Mouse (Mus musculus) left cerebral cortex, adult 2 months (tissue): ENCODE results near the gene Bend4. TPM values are rescaled to one million over a fixed set of nuclear protein-coding genes. Genes with fewer than 3 reads are reported as not detected.
A peak's percentile ranks its signal among the peaks of the same experiment; 100 is the strongest.

Source experiments
- DNase-seq, 2 experiments: peaks; one replicate each; pipeline ENCODE4 v3.0.0; 2021 to 2022; ENCODE audit warnings: low spot score in 2 of 2, mixed read lengths in 1 of 2; ENCODE audit errors: extremely low spot score in 1 of 2
- H3K27ac ChIP-seq: fragments of 200-600 bp; 2 replicates; pipeline ENCODE4 v1.8.1; 2022
- H3K4me3 ChIP-seq: fragments of 200-600 bp; 2 replicates; pipeline ENCODE4 v1.8.1; 2022
- CTCF ChIP-seq: fragments of 200-600 bp; IDR thresholded peaks from 2 replicates; pipeline ENCODE4 v1.8.1; 2022; ENCODE audit warnings: antibody characterized with exemption, mild to moderate bottlenecking, moderate library complexity
- intact Hi-C: fragments of 180-260 bp; cut with DNase I; formaldehyde crosslinking; loops from one replicate; pipeline ENCODE4 v1.15.1; 2025
- total RNA-seq, 2 experiments: library from RNA; stranded (reverse); gene quantifications; 2 replicates each; pipeline ENCODE4 v1.2.3; 2021

The Bend4 gene
- total RNA-seq, 2 experiments from 2014 or later, result 7.9 TPM

GRCm38 (mm10) chr5:67444217-67445050 lies 16.3 kb upstream of the Bend4 start:
- no peak overlapping the region for H3K27ac ChIP-seq
- no peak for DNase-seq
- intact Hi-C loops, result no loop called here
- H3K4me3 ChIP-seq, result no peak overlapping the region
- no peak for TF ChIP-seq CTCF

GRCm38 (mm10) chr5:67442813-67443450 lies 14.8 kb upstream of the Bend4 start:
- TF ChIP-seq CTCF, result no peak
- intact Hi-C loops, result no loop called here
- no peak overlapping the region for H3K4me3 ChIP-seq
- H3K27ac ChIP-seq, result no peak overlapping the region
- DNase-seq, result no peak

- H3K4me3 ChIP-seq, result no peak overlapping the region
- no peak for TF ChIP-seq CTCF
- DNase-seq, result peak; percentile 20 to 31
- intact Hi-C loops, result no loop called here
- no peak overlapping the region for H3K27ac ChIP-seq
Measured at GRCm38 (mm10) chr5:67440563-67440962, 12.5 kb upstream of the Bend4 start.

GRCm38 (mm10) chr5:67437403-67437802 lies 9.3 kb upstream of the Bend4 start:
- no peak for DNase-seq
- no peak for TF ChIP-seq CTCF
- intact Hi-C loops, result no loop called here
- H3K27ac ChIP-seq, result no peak overlapping the region
- H3K4me3 ChIP-seq, result no peak overlapping the region

GRCm38 (mm10) chr5:67426478-67427442 lies 1.4 kb downstream of the Bend4 start:
- intact Hi-C loops, result no loop called here
- Histone ChIP-seq H3K4me3 (peak overlapping the region; percentile 61), H3K27ac (peak overlapping the region; percentile 28; the same call in 1 of the 2 replicates)
- TF ChIP-seq CTCF, result no peak
- DNase-seq, result peak in 1 of 2 experiments; percentile 31

GRCm38 (mm10) chr5:67426011-67426410 lies 2.1 kb downstream of the Bend4 start:
- TF ChIP-seq CTCF, result no peak
- Histone ChIP-seq H3K27ac (no peak overlapping the region), H3K4me3 (peak overlapping the region; percentile 61)
- DNase-seq, result no peak
- intact Hi-C loops, result no loop called here

GRCm38 (mm10) chr5:67424636-67425035 lies 3.5 kb downstream of the Bend4 start:
- no peak for DNase-seq
- no peak overlapping the region for H3K27ac ChIP-seq
- intact Hi-C loops, result loop anchor here (5.0 kb wide), 1 partner anchor 117 kb away; the partner anchor contains the start of gene Slc30a9
- no peak for TF ChIP-seq CTCF
- no peak overlapping the region for H3K4me3 ChIP-seq

GRCm38 (mm10) chr5:67423963-67424362 lies 4.1 kb downstream of the Bend4 start:
- no peak for DNase-seq
- H3K27ac ChIP-seq, result no peak overlapping the region
- intact Hi-C loops, result loop anchor here (5.0 kb wide), 1 partner anchor 117 kb away; the partner anchor contains the start of gene Slc30a9
- TF ChIP-seq CTCF, result no peak
- H3K4me3 ChIP-seq, result no peak overlapping the region

GRCm38 (mm10) chr5:67423326-67423725 lies 4.8 kb downstream of the Bend4 start:
- DNase-seq, result no peak
- intact Hi-C loops, result loop anchor here (5.0 kb wide), 1 partner anchor 116 kb away; the partner anchor contains the start of gene Slc30a9
- no peak overlapping the region for H3K4me3 ChIP-seq
- TF ChIP-seq CTCF, result no peak
- H3K27ac ChIP-seq, result no peak overlapping the region

GRCm38 (mm10) chr5:67419407-67419806 lies 8.7 kb downstream of the Bend4 start:
- no peak for TF ChIP-seq CTCF
- intact Hi-C loops, result no loop called here
- no peak overlapping the region for H3K4me3 ChIP-seq
- no peak for DNase-seq
- no peak overlapping the region for H3K27ac ChIP-seq

- intact Hi-C loops, result no loop called here
Measured at GRCm38 (mm10) chr5:67411475-67411874, 16.6 kb downstream of the Bend4 start.

More at GRCm38 (mm10) chr5:67411475-67411874, 16.6 kb downstream of the Bend4 start:
- no peak overlapping the region for H3K4me3 ChIP-seq
- H3K27ac ChIP-seq, result no peak overlapping the region
- no peak for TF ChIP-seq CTCF
- DNase-seq, result no peak
